Mouse (Mus musculus) ES-CJ7 (cell line): ENCODE data around the gene Prrc2b.

ENCODE experiments used
- DNase-seq: peaks from one replicate; pipeline ENCODE4 v3.0.0; 2011; ENCODE audit warnings: low read depth, low spot score

The Prrc2b gene

DNA sequence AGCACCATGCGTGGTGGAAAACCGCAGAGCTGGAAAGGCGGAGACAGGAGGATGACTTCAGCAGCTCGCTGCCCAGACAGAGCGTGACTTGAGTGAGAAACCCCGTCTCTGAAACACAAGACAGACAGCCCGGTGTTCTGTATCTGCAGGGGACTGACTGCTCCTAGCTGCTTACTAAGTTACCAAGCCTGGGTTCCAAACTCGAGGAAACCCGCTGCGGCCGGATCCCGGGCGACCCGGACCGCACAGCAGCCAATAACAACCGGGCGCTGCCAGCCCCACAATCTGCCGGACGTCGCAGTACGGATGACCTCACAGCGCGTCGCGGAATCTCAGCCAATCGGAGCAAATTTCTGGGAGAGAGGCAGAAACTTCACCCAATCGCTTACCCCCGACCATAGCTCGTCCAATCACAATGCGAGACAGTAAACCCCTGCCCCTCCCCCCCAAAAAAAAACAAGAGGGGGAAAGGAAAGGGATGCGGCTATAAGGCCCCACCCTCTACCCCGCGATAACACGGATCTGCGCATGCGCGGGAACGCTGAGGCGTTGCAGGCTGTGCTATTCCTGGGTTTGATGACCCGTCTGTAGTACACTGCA is 13.1 kb upstream of the Prrc2b start:
- DNase-seq = peak; percentile 99

DNA sequence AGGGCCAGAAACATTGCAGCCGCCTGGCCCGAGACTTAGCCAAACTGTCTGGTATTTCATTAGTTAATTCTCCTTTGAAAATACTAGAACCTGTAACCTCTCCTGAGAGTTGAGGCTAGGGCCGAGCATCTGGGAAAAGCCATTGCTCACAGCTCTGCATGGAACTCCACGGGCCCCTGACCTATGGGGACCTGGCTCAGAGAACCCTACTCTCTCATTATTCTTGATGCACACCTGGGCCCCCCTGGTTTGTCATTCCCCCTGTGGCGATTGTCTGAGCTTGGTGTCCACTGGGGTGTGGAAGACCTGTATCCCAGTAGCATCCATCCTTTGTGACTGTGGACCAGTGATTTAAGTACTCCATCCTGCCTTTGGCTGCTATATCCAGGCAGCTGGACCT is 11.5 kb upstream of the Prrc2b start:
- DNase-seq = no peak

GRCm38 (mm10) chr2:32140498-32140934 is 10.4 kb upstream of the Prrc2b start:
- DNase-seq = peak; percentile 44

GRCm38 (mm10) chr2:32141602-32142001 is 9.3 kb upstream of the Prrc2b start:
- no peak for DNase-seq

DNA sequence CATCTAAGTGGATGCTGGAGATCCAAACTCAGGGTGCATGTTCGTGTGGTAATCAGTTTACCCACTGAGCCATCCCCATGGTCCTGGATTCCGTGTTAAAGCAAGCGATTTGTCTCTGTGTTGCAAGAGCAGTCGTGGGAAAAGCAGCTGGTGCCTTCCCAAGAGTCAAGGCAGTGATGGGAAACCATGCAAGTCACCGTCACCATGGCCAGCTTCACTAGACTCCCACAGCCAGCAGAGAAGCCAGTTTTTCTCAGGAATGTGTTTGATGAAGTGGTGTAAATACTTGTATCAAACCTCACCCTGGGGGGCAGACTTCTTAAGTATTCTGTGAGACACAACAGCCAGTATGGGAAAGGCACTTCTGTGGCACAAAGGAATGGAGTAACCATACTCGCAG is 8.5 kb upstream of the Prrc2b start:
- DNase-seq = no peak

DNA sequence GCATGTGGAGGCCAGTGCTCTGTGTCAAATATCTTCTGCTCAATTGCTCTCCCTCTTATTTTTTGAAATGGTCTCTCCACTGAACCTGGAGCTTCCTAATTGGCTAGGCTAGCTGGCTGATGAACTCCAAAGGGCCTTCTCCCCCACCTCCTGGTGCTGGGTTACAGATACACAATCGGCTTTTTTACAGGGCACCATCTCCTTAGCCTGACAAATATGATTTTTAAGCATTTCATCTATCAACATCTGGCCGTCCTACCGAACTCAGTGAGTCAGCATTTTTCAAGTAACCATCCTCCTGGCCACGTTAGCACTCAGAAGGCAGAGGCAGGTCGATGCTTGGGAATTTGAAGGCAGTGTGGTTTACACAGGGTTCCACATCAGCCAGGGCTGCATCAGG is 6.2 kb upstream of the Prrc2b start:
- DNase-seq = no peak

GRCm38 (mm10) chr2:32146617-32147162 is 4.2 kb upstream of the Prrc2b start:
- DNase-seq = peak; percentile 51

DNA sequence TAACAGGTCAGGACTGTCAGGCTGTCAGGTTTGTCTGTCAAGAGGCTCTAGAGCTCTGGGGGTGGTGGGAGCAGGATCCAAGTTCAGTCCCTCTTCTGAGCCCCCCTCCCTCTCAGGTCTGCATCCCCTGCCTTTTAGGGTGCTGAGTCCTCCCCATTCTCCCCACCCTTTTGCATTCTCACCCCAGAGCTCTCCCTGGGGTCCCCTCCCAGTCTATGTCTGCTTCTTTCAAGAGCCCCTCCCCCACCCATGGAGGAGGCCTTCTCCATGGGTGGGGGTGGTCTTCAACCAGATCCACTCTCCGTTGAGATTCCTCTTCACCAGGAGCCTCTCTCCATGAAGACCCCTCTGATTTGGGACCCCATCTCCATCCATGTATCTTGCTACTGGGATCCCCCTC is 747 bp upstream of the Prrc2b start:
- DNase-seq = no peak

DNA sequence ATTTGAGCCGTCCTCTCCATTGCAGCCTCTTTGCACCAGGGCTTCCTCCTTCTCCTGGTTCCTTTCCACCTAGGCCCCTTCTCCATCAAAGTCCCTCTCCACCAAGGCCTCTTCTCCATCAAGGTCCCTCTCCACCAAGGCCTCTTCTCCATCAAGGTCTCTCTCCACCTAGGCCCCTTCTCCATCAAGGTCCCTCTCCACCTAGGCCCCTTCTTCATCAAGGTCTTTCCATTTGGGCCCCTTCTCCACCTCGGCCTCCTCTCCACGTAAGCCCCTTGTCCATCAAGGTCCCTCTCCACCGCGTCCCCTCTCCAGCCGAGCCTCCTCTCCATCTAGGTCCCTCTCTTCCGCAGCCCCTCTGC is 339 bp upstream of the Prrc2b start:
- DNase-seq = no peak

- no peak for DNase-seq
These were observed 931 bp downstream of the Prrc2b start for GRCm38 (mm10) chr2:32151660-32152366.

DNA sequence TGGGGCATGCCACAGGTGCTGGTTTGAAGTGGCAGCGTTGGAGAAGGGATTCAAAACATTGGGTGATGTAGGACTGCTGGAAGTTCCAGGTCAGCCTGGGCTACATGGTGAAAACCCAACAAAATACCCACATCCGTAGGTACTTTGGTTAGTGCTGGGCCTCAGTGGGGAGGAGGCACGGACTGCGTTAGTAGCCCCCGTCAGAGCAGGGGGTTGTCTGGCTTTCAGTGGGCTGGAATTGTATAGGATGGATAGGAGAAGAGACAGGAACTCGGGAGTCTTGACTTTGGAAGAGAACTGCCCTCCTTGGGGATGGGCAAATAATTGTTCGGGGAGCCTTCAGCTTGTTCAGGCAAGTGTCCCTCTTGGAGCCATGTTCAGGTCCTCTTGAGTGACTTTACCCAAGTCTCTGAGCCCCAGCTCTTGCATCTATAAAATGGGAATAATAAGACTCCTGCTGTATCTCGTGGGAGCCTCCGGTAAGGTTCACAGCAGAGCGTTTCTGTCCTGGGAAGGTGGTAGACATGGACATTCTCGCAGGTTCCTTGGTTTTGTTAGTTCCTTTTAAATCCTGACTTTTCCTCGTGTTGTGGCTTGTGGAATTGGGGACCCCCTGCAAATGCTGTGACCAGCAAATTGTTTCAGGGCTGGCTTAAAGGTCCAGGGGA is 1.6 kb downstream of the Prrc2b start:
- DNase-seq = no peak

- peak; percentile 85 for DNase-seq
These were observed 2.3 kb downstream of the Prrc2b start for GRCm38 (mm10) chr2:32153041-32153790.

DNA sequence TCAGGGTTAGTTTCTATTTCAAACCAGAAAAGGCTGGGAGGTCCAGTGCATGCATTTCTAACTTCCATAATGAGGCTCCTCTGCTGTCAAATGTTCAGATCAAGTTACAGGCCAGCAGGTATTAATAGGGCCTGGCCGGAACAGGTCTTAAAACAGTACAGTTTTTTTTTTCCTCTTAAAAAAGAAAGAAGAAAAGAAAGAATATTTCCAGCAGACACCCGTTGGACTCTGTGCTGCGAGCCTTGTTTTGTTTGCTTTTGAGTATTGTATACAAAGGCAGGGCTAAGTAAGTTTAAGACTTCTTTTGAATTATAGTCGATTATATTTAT is 2.9 kb downstream of the Prrc2b start:
- no peak for DNase-seq

DNA sequence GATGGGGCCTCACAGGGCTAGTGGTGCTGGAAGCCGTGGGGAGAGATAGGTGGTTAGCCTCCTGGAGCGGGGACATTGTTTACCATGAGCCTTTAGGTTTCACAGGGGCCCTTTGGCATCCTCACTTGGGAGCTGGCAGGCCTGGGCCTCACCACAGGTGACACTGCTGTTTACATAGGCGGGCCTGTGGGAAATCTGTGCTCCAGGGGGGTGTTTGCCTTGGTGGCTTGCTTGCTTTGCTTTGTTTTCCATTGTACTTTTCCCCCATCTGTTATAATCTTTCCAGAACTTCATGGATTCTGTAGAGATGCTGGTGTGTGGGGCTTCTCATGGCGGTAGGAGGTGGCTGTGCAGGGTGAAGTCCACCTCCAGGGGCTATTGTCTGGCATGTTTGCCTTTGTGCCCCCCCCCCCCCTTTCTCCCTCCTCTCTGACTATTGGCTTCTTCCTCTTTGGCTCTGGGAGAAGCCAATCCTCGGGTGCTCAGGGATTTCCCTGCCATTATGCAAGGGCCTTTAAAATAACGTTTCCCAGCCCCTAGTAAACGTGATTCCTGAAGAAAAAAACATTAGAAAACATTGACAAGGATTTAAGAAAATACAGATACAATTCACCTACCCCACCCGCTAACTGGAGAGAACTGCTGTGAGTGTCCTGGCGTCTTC is 3.6 kb downstream of the Prrc2b start:
- DNase-seq = no peak

DNA sequence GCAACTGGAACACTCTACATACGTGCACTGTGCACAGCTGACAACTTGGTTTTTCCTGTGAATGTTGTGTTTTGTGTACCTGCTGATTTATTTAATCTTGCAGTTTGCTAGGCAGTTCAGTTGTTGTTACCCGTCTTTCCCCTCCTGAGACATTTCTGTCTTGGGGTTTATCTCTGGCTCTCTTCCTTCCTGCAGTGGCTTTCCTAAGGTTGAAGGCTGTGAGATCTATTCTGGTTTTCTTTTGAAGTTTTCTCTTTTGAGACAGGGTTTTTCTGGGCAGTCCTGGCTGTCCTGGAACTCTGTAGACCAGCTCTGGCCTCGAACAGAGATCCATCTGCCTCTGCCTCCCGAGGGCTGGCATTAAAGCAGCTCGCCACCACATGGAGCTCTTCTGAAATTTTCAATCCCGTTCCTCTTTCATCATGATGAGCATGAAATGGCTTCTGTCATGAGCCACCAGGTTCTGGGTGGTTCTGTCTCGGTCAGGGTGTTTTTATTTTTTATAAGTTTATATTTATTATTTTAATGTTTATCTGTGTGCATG is 4.2 kb downstream of the Prrc2b start:
- DNase-seq = no peak

DNA sequence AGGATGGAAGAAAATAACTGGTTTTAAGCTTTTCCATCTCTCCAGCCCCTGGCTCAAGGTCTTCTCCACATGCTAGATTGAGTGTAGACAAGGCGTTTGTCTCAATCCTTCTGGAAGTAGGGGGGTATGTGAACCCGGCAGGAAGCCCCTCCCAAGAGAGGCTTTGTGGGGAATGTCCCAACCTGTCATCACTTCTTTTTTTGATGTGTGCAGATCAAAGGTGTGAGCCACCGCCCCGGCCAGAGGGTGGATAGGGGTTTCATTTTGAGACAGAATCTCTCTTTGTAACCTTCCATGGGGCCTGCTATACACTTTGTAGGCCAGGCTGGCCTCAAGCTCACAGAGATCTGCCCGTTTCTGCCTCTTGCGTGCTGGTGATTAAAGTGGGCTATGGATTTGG is 4.7 kb downstream of the Prrc2b start:
- peak; percentile 53 for DNase-seq

DNA sequence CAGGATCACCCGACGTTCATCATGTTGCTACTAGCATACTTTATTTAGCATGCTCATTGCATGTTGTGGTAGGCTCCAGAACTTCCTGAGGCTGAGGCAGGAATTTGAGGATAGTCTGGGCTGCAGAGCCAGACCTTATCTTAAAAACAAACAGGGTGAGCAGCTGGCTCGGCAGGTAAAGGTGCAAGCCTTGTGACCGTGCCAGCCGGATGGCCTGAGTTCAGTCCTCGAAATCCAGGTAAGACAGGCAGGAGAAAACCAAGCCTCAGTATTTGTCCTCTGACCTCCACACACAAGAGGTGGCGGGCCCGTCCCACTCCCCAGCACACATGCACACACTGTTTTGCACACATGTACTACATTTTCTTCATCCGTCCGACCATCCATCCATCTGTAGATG is 5.8 kb downstream of the Prrc2b start:
- no peak for DNase-seq

DNA sequence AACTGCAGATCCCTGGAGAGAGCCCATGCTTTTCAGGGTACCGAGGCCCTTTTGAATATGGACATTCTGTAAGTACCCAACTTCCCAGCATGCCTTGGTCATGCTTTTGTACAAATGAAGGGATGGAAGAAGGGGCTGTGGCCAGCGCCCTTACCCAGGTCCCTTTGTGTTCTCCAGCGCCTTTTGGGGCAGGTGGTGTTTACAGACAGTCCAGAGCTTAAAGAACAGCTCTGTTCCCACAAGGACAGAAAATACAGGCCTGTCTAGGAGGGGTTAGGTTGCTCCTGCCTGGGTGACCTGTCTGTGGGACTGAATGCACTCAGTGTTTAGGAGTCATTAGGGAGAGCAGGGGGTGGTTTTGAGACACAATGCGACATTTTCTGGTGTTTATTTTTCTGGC is 6.4 kb downstream of the Prrc2b start:
- DNase-seq = no peak

DNA sequence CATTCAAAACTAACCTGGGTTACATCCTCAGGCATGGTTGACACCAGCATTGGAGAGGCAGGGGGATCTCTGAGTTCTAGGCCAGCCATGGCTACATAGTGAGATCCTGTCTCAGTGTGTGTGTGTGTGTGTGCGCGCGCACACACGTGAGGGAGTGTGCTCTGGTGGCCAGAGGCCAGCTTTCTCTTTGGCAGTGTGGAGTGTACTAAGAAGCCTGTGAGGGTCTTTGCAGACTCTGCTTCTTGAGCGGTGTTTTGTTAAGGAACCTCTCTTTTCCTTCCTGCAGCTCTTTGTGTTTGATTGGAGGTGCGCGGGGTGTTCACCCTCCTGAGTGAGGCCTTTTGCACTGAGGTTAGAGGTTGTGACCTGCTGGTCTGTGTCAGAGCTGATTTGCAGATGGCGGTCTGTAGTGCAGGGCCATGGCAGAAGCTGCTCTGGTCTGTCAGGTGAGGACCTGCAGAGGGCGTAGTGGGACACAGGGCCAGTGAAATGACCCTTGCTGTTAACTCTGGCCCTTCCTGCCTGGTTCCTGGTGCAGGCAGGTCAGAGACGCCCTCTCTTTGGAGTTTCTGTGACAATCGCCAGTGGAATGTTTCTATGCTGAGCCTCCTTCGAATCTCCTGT is 7.8 kb downstream of the Prrc2b start:
- DNase-seq = peak; percentile 53

DNA sequence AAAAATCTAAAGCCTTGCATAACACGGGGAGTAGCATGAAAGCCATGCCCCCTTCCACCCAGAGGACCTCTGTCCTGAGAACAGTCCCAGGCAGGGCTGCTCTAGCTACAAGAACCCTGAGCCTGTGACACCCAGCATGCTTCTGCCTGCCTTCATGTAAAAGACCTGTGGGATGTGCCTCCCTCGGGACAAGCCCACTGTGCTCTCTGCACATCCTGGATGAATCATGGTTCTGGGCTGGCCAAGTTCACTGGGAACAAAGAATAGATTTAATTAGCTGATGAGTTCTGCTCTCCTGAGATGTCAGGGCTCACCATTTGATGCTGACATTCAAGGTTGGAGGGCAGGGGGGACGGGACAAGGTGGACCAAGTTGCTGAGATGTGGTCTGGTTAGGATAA is 9.6 kb downstream of the Prrc2b start:
- no peak for DNase-seq

- peak; percentile 80 for DNase-seq
These were observed 10.1 kb downstream of the Prrc2b start for GRCm38 (mm10) chr2:32160967-32161366.
